Mouse (Mus musculus): ENCODE results near the gene Gm20661. TPM values are rescaled to one million over a fixed set of nuclear protein-coding genes. Genes with fewer than 3 reads are reported as not detected.

The Gm20661 gene
- total and polyA plus RNA-seq, 3 experiments, result 0.35 to 0.85 TPM; not detected in 1

DNA sequence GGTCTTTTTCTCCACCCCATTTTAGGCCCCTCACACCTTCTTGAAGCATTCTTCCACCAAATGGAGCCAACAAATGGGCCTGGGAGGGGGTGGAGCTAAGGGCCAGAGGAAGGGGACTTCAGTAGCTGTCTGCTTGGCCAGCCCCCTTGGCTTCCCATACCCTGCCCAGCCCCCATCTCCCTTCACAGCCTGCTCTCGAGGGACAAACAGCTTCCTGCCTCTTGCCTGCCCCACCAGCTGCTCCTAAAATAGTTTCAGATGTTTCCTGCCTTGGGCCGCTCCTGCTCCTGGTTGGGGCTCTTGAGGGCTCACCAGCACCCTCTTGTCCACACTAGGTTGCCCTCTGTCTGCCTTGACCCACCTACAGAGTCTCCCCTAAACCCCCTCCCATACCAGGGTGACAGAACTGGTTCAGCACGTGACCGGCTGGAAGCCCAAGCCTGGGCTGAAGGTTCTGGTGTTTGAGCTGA is 598 bp downstream of the Gm20661 start (continued):
- no peak for TF ChIP-seq SIN3A (IDR thresholded peaks at IDR 0.05; ENCODE audit: low read length)
- no peak for TF ChIP-seq USF2 (IDR thresholded peaks at IDR 0.05; ENCODE audit: borderline replicate concordance in 1 of 2, insufficient read depth in 1 of 2, low read depth in 1 of 2, low read length in 2 of 2)
- 0 out of 4 replicates have a peak, but pooled peaks of 1 of the 2 experiments have one; percentile 2 for TF ChIP-seq POLR2A (IDR thresholded peaks at IDR 0.05; ENCODE audit: control insufficient read depth in 1 of 2, insufficient read depth in 1 of 2, low read depth in 1 of 2, low read length in 2 of 2, poor library complexity in 1 of 2)
- TF ChIP-seq RAD21 (IDR thresholded peaks at IDR 0.05; ENCODE audit: low read depth, low read length), result no peak
- no peak; the same call in 1 of the 2 replicates for TF ChIP-seq CHD1 (IDR thresholded peaks at IDR 0.05; ENCODE audit: low read depth, low read length)
- no peak for TF ChIP-seq TCF12 (IDR thresholded peaks at IDR 0.05; ENCODE audit: low read depth, low read length)
- peak; percentile 76; the same call in 1 of the 2 replicates for TF ChIP-seq BHLHE40 (IDR thresholded peaks at IDR 0.05; ENCODE audit: borderline replicate concordance, low read depth, low read length)
- TF ChIP-seq USF1 (IDR thresholded peaks at IDR 0.05; ENCODE audit: low read depth, low read length), result peak; percentile 82
- no peak for TF ChIP-seq MYB (IDR thresholded peaks at IDR 0.05; ENCODE audit: low read depth, low read length)
- TF ChIP-seq MXI1 (IDR thresholded peaks at IDR 0.05; ENCODE audit: low read depth, low read length), result peak; percentile 17; the same call in 1 of the 2 replicates
- no peak for TF ChIP-seq TBP (IDR thresholded peaks at IDR 0.05; ENCODE audit: low read depth, low read length)
- TF ChIP-seq HCFC1 (IDR thresholded peaks at IDR 0.05; ENCODE audit: low read depth, low read length), result no peak

DNA sequence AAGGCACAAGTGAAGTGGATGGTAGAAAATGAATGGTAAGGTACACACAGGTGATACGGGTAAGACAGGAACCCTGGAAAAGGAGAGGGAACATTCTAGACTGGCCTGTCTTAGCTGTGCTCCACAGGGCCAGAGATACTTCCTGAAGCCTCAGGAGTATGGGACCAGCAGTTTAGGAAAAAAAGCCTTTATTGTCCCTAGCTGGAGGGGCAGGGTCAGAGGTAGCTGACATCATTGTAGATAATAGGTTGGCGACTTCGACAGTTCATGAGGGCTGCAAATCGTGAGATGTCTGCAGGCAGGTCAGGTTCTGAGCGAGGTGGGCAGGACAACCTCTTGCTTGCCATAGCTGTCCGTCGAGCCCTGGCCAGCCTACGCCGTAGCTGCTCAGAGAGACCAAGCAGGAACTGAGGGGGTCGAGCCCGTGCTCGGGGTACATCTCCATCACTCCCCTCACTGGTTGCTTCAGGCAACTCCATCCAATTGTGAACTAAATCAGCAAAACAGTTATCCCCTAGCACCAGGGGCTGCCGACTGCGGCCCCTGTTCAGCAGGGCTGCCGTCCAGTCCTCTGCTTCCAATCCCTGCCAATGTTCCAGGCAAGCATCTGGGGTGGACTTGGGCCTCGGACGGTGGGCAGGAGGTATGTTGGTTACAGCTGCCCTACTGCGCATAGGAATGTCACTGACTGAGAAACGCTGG is 1.3 kb downstream of the Gm20661 start:
- Histone ChIP-seq H3K9me3 (replicated peaks; ENCODE audit: insufficient read depth, low read length) (no peaks in the 10 kb centered on the region), H3K79me2 (ENCODE audit: control insufficient read depth, insufficient read depth, low read length, poor library complexity) (peaks cover 33% of the 10 kb centered on the region), H3K4me1 (ENCODE audit: control insufficient read depth in 1 of 2, insufficient read depth in 2 of 2, low read length in 2 of 2) (peaks cover 33 to 50% of the 10 kb centered on the region in 2 experiments), H3K36me3 (ENCODE audit: control insufficient read depth in 1 of 2, insufficient read depth in 2 of 2, low read length in 2 of 2) (peaks cover 4 to 45% of the 10 kb centered on the region in 2 experiments), H3K9ac (ENCODE audit: control insufficient read depth, low read depth, low read length, poor library complexity, severe bottlenecking) (peak overlapping the region; percentile 88), H3K4me3 (ENCODE audit: control insufficient read depth in 1 of 2, insufficient read depth in 1 of 2, low read depth in 2 of 2, low read length in 2 of 2) (peak overlapping the region; percentile 72 to 91), H3K27me3 (ENCODE audit: control insufficient read depth in 1 of 2, insufficient read depth in 2 of 2, low read length in 2 of 2) (no peaks in the 10 kb centered on the region), H3K27ac (ENCODE audit: control insufficient read depth, low read depth, low read length) (peak overlapping the region; percentile 94)
- TF ChIP-seq ZKSCAN1 (IDR thresholded peaks at IDR 0.05; ENCODE audit: low read depth, low read length), result no peak
- TF ChIP-seq MYC (IDR thresholded peaks at IDR 0.05; ENCODE audit: low read depth, low read length), result 0 out of 2 replicates have a peak, but pooled peaks have one; percentile 25
- no peak for TF ChIP-seq TBP (IDR thresholded peaks at IDR 0.05; ENCODE audit: low read depth, low read length)
- TF ChIP-seq USF2 (IDR thresholded peaks at IDR 0.05; ENCODE audit: borderline replicate concordance in 1 of 2, insufficient read depth in 1 of 2, low read depth in 1 of 2, low read length in 2 of 2), result no peak
- TF ChIP-seq TCF12 (IDR thresholded peaks at IDR 0.05; ENCODE audit: low read depth, low read length), result no peak
- no peak for TF ChIP-seq CHD1 (IDR thresholded peaks at IDR 0.05; ENCODE audit: low read depth, low read length)
- 0 out of 4 replicates have a peak, but pooled peaks of 1 of the 2 experiments have one; percentile 24 for TF ChIP-seq POLR2A (IDR thresholded peaks at IDR 0.05; ENCODE audit: control insufficient read depth in 1 of 2, insufficient read depth in 1 of 2, low read depth in 1 of 2, low read length in 2 of 2, poor library complexity in 1 of 2)
- no peak for TF ChIP-seq HCFC1 (IDR thresholded peaks at IDR 0.05; ENCODE audit: low read depth, low read length)
- no peak for TF ChIP-seq MEF2A (IDR thresholded peaks at IDR 0.05; ENCODE audit: extremely low read depth, insufficient replicate concordance, low read depth, low read length, poor library complexity, severe bottlenecking)
- TF ChIP-seq BHLHE40 (IDR thresholded peaks at IDR 0.05; ENCODE audit: borderline replicate concordance, low read depth, low read length), result no peak
- peak; percentile 48 for DNase-seq (ENCODE audit: low read depth, low spot score)

All from MEL (cell line).